Comparison of ENCODE assay signal across 14 mouse cellular contexts in genomic region chr11:117674531-117674930, GRCm38 (mm10). TPM values are rescaled to one million over a fixed set of nuclear protein-coding genes. Genes with fewer than 3 reads are reported as not detected.
DNase-seq lines count a peak whose midpoint lies in the region; ATAC-seq and TF ChIP-seq lines count a peak whose summit lies in the region.
"Had no signal": no experiment of that assay in that cellular context is flagged by ENCODE, and none has a peak within 500 bp of the region (broad histone marks: within the 10 kb centered on the region; RNA-seq: fewer than 3 reads in every experiment).

No protein-coding gene starts in this region.

- no peaks in the 10 kb centered on the region for H3K36me3 ChIP-seq in forebrain, postnatal 0 days (ENCODE audit: insufficient read depth)
- no peaks in the 10 kb centered on the region for H3K36me3 ChIP-seq in forebrain, embryonic 16.5 days (ENCODE audit: control insufficient read depth, insufficient read depth)
- no peaks in the 10 kb centered on the region for H3K36me3 ChIP-seq in liver, postnatal 0 days (replicated peaks; ENCODE audit: insufficient read depth, low read length)
- peaks cover 10% of the 10 kb centered on the region; the same call in 1 of the 2 replicates for H3K36me3 ChIP-seq in liver, embryonic 12.5 days
- H3K36me3 ChIP-seq in MEL (ENCODE audit: control insufficient read depth in 1 of 2, insufficient read depth in 2 of 2, low read length in 2 of 2), result peaks cover 0 to 6% of the 10 kb centered on the region in 2 experiments; a peak in 3 of 4 replicates
- H3K36me3 ChIP-seq in midbrain, embryonic 14.5 days (ENCODE audit: control insufficient read depth, insufficient read depth, low read length), result no peaks in the 10 kb centered on the region
- H3K36me3 ChIP-seq: heart, embryonic 13.5 days had no signal

- H3K4me1 ChIP-seq in forebrain, postnatal 0 days (ENCODE audit: insufficient read depth), result peaks cover 4% of the 10 kb centered on the region; the same call in 1 of the 2 replicates
- H3K4me1 ChIP-seq in forebrain, embryonic 16.5 days (replicated peaks; ENCODE audit: control insufficient read depth, insufficient read depth, low read length), result peaks cover 5% of the 10 kb centered on the region
- H3K4me1 ChIP-seq in liver, postnatal 0 days (ENCODE audit: insufficient read depth), result 0 out of 2 replicates have a peak, but pooled peaks cover 2% of the 10 kb centered on the region
- H3K4me1 ChIP-seq in liver, embryonic 12.5 days, result 0 out of 2 replicates have a peak, but pooled peaks cover 6% of the 10 kb centered on the region
- H3K4me1 ChIP-seq in MEL (ENCODE audit: control insufficient read depth in 1 of 2, insufficient read depth in 2 of 2, low read length in 2 of 2), result peaks cover 0 to 8% of the 10 kb centered on the region in 2 experiments; a peak in 2 of 4 replicates
- peaks cover 16% of the 10 kb centered on the region for H3K4me1 ChIP-seq in midbrain, embryonic 14.5 days (ENCODE audit: control insufficient read depth, insufficient read depth, low read length)

- WGBS in forebrain, postnatal 0 days, result 100% methylated on average over 1 of the region's 1 CpGs
- 100% methylated on average over 1 of the region's 1 CpGs for WGBS in forebrain, embryonic 16.5 days
- 92% methylated on average over 1 of the region's 1 CpGs for WGBS in liver, postnatal 0 days (ENCODE audit: insufficient replicate concordance)
- WGBS in liver, embryonic 12.5 days (ENCODE audit: insufficient replicate concordance), result 91% methylated on average over 1 of the region's 1 CpGs
- WGBS in midbrain, embryonic 14.5 days, result 97% methylated on average over 1 of the region's 1 CpGs

- no peak overlapping the region for H3K9ac ChIP-seq in forebrain, postnatal 0 days
- H3K9ac ChIP-seq in forebrain, embryonic 16.5 days (replicated peaks; ENCODE audit: low read depth, low read length), result no peak overlapping the region
- no peak overlapping the region for H3K9ac ChIP-seq in liver, postnatal 0 days (replicated peaks)
- no peak overlapping the region for H3K9ac ChIP-seq in liver, embryonic 12.5 days
- H3K9ac ChIP-seq in MEL (ENCODE audit: control insufficient read depth, low read depth, low read length, poor library complexity, severe bottlenecking), result no peak overlapping the region
- H3K9ac ChIP-seq in midbrain, embryonic 14.5 days (replicated peaks; ENCODE audit: low read length), result no peak overlapping the region
- H3K9ac ChIP-seq: heart, embryonic 13.5 days had no signal

- no peak for TF ChIP-seq POLR2A in MEL (IDR thresholded peaks at IDR 0.05; ENCODE audit: control insufficient read depth in 1 of 2, insufficient read depth in 1 of 2, low read depth in 1 of 2, low read length in 2 of 2, poor library complexity in 1 of 2)

- no peak overlapping the region for H3K4me3 ChIP-seq in forebrain, postnatal 0 days (ENCODE audit: low read depth, low read length)
- no peak overlapping the region for H3K4me3 ChIP-seq in forebrain, embryonic 16.5 days (replicated peaks; ENCODE audit: low read length)
- H3K4me3 ChIP-seq in liver, postnatal 0 days (ENCODE audit: low read depth, low read length), result no peak overlapping the region
- H3K4me3 ChIP-seq in liver, embryonic 12.5 days, result no peak overlapping the region
- H3K4me3 ChIP-seq in MEL (ENCODE audit: control insufficient read depth in 1 of 2, insufficient read depth in 1 of 2, low read depth in 2 of 2, low read length in 2 of 2), result no peak overlapping the region
- no peak overlapping the region for H3K4me3 ChIP-seq in midbrain, embryonic 14.5 days (replicated peaks; ENCODE audit: low read depth, low read length)
- H3K4me3 ChIP-seq: erythroblast, embryonic 14.5 days; heart, embryonic 13.5 days had no signal

- DNase-seq in forebrain, postnatal 0 days, result no peak
- DNase-seq in liver, postnatal 0 days, result no peak
- peak; percentile 69 for DNase-seq in MEL (ENCODE audit: low read depth, low spot score)
- peak; percentile 32 for DNase-seq in thymus, postnatal 0 days (ENCODE audit: low spot score)
- DNase-seq in midbrain, embryonic 14.5 days, result no peak
- DNase-seq: left cerebral cortex, postnatal 4 days; lung, postnatal 14 days; spleen, adult 18-20 months had no signal

- TF ChIP-seq CTCF in forebrain, postnatal 0 days (IDR thresholded peaks at IDR 0.05; ENCODE audit: low read depth), result peak; percentile 42
- peak; percentile 38; the same call in 1 of the 2 replicates for TF ChIP-seq CTCF in liver, postnatal 0 days (IDR thresholded peaks at IDR 0.05; ENCODE audit: low read depth)
- peak; percentile 46 to 52 (median 48) for TF ChIP-seq CTCF in MEL (IDR thresholded peaks at IDR 0.05 in 2 of 3, conservative IDR thresholded peaks at IDR 0.05 in 1 of 3; ENCODE audit: control insufficient read depth in 1 of 3, insufficient read depth in 1 of 3, low read depth in 2 of 3, low read length in 3 of 3, poor library complexity in 1 of 3, severe bottlenecking in 1 of 3)

- H3K79me2 ChIP-seq in MEL (ENCODE audit: control insufficient read depth, insufficient read depth, low read length, poor library complexity), result peaks cover 32% of the 10 kb centered on the region

- ATAC-seq in forebrain, postnatal 0 days, result no peak
- no peak for ATAC-seq in forebrain, embryonic 16.5 days
- no peak for ATAC-seq in liver, postnatal 0 days
- ATAC-seq in liver, embryonic 12.5 days, result no peak
- no peak for ATAC-seq in cerebellum, adult (ENCODE audit: insufficient number of reproducible peaks, low FRiP score, low TSS enrichment)
- no peak for ATAC-seq in midbrain, embryonic 14.5 days (ENCODE audit: low FRiP score, low TSS enrichment)
- ATAC-seq: hindbrain, embryonic 16.5 days had no signal

- no peak overlapping the region for H3K4me2 ChIP-seq in forebrain, postnatal 0 days (ENCODE audit: low read depth)
- H3K4me2 ChIP-seq in forebrain, embryonic 16.5 days (ENCODE audit: low read length), result no peak overlapping the region
- no peak overlapping the region for H3K4me2 ChIP-seq in liver, postnatal 0 days (ENCODE audit: low read depth, low read length)
- no peak overlapping the region for H3K4me2 ChIP-seq in liver, embryonic 12.5 days
- H3K4me2 ChIP-seq in midbrain, embryonic 14.5 days (ENCODE audit: low read length), result no peak overlapping the region
- H3K4me2 ChIP-seq: heart, embryonic 13.5 days had no signal

- TF ChIP-seq RAD21 in MEL (IDR thresholded peaks at IDR 0.05; ENCODE audit: low read depth, low read length), result peak; percentile 33

- H3K9me3 ChIP-seq in forebrain, postnatal 0 days (ENCODE audit: low read length), result no peaks in the 10 kb centered on the region
- H3K9me3 ChIP-seq in forebrain, embryonic 16.5 days (ENCODE audit: control insufficient read depth, low read length), result no peaks in the 10 kb centered on the region
- H3K9me3 ChIP-seq in liver, postnatal 0 days (ENCODE audit: low read length), result no peaks in the 10 kb centered on the region
- H3K9me3 ChIP-seq in liver, embryonic 12.5 days (replicated peaks), result no peaks in the 10 kb centered on the region
- H3K9me3 ChIP-seq in MEL (replicated peaks; ENCODE audit: insufficient read depth, low read length), result no peaks in the 10 kb centered on the region
- no peaks in the 10 kb centered on the region for H3K9me3 ChIP-seq in midbrain, embryonic 14.5 days (ENCODE audit: control insufficient read depth, low read length)
- H3K9me3 ChIP-seq: heart, embryonic 13.5 days had no signal

- no peak for TF ChIP-seq EP300 in liver, postnatal 0 days (IDR thresholded peaks at IDR 0.05; ENCODE audit: low read depth)
- TF ChIP-seq EP300 in MEL (IDR thresholded peaks at IDR 0.05; ENCODE audit: low read depth in 1 of 2, low read length in 2 of 2), result no peak

- no peak overlapping the region for H3K27ac ChIP-seq in forebrain, postnatal 0 days (ENCODE audit: low read depth, low read length)
- no peak overlapping the region for H3K27ac ChIP-seq in forebrain, embryonic 16.5 days (ENCODE audit: low read length)
- H3K27ac ChIP-seq in liver, postnatal 0 days (ENCODE audit: low read depth), result no peak overlapping the region
- no peak overlapping the region for H3K27ac ChIP-seq in liver, embryonic 12.5 days
- H3K27ac ChIP-seq in MEL (ENCODE audit: control insufficient read depth, low read depth, low read length), result no peak overlapping the region
- no peak overlapping the region for H3K27ac ChIP-seq in midbrain, embryonic 14.5 days (replicated peaks; ENCODE audit: low read depth, low read length)
- H3K27ac ChIP-seq: heart, embryonic 13.5 days had no signal

- H3K27me3 ChIP-seq in forebrain, postnatal 0 days (ENCODE audit: insufficient read depth, low read length), result no peaks in the 10 kb centered on the region
- H3K27me3 ChIP-seq in forebrain, embryonic 16.5 days (replicated peaks; ENCODE audit: control insufficient read depth, insufficient read depth, low read length), result no peaks in the 10 kb centered on the region
- no peaks in the 10 kb centered on the region for H3K27me3 ChIP-seq in liver, postnatal 0 days (ENCODE audit: insufficient read depth, low read length)
- H3K27me3 ChIP-seq in liver, embryonic 12.5 days (replicated peaks), result no peaks in the 10 kb centered on the region
- no peaks in the 10 kb centered on the region for H3K27me3 ChIP-seq in MEL (ENCODE audit: control insufficient read depth in 1 of 2, insufficient read depth in 2 of 2, low read length in 2 of 2)
- H3K27me3 ChIP-seq in midbrain, embryonic 14.5 days (ENCODE audit: control insufficient read depth, insufficient read depth, low read length), result no peaks in the 10 kb centered on the region
- H3K27me3 ChIP-seq: heart, embryonic 13.5 days had no signal

TF ChIP-seq in MEL, 35 proteins besides CTCF, POLR2A, EP300 and RAD21:
- peak; percentile 43 for TF ChIP-seq SMC3 (IDR thresholded peaks at IDR 0.05; ENCODE audit: low read depth, low read length)
- no peak for TF ChIP-seq RCOR1 (IDR thresholded peaks at IDR 0.05; ENCODE audit: low read depth, low read length)
- TF ChIP-seq SIN3A (IDR thresholded peaks at IDR 0.05; ENCODE audit: low read length), result 0 out of 2 replicates have a peak, but pooled peaks have one; percentile 15
- TF ChIP-seq ZNF384 (IDR thresholded peaks at IDR 0.05; ENCODE audit: low read depth, low read length), result peak; percentile 44; the same call in 1 of the 2 replicates

RNA-seq across cellular contexts. Expression of gene Tnrc6c, which starts 20.4 kb away (rescaled TPM):
- 56.9 and 71.6 TPM in 2 replicates for total RNA-seq in forebrain, postnatal 0 days (2014; rRNA removed)
- polyA plus RNA-seq in forebrain, postnatal 0 days (2015; fragmentation: Nextera tagmentation; extraction: Ambion mirVana), result 13.1 and 19.9 TPM in 2 replicates
- 28.0 and 29.7 TPM in 2 replicates for polyA plus RNA-seq in forebrain, embryonic 16.5 days (2015; fragmentation: Nextera tagmentation; extraction: Ambion mirVana)
- 2.8 and 3.0 TPM in 2 replicates for polyA plus RNA-seq in liver, postnatal 0 days (2015; fragmentation: Nextera tagmentation; extraction: Ambion mirVana)
- 4.7 and 4.8 TPM in 2 replicates for polyA plus RNA-seq in liver, embryonic 12.5 days (2016; fragmentation: Nextera tagmentation; extraction: Ambion mirVana)
- 19.1 and 19.7 TPM in 2 replicates for total RNA-seq in MEL (2012; rRNA removed)
- polyA plus RNA-seq in MEL (2012; ENCODE audit: insufficient read depth in 1 of 2, insufficient read length in 2 of 2, low read depth in 1 of 2, low replicate concordance in 2 of 2, missing spikeins in 1 of 2), result 10 to 100 TPM in 1 of 2 experiments, not detected in 1; 16.0 TPM
- polyA plus RNA-seq in thymus, postnatal 0 days (2015; fragmentation: Nextera tagmentation; extraction: Ambion mirVana), result 13.2 and 18.7 TPM in 2 replicates
- polyA plus RNA-seq in midbrain, embryonic 14.5 days (2014; fragmentation: Nextera tagmentation; extraction: Ambion mirVana), result 34.0 and 35.1 TPM in 2 replicates

Comparison
In these comparisons a context has a peak if more than half of its experiments do, and no peak if none do; other contexts are left out.
1. DNase-seq: peak in MEL (single experiment) and thymus, postnatal 0 days (single experiment); none in forebrain, postnatal 0 days (single experiment), liver, postnatal 0 days (single experiment) and midbrain, embryonic 14.5 days (single experiment).
2. Peak in every context shown above with its lines, with median percentiles within 50 percentile points of each other: CTCF ChIP-seq.